In the genomic region with DNA sequence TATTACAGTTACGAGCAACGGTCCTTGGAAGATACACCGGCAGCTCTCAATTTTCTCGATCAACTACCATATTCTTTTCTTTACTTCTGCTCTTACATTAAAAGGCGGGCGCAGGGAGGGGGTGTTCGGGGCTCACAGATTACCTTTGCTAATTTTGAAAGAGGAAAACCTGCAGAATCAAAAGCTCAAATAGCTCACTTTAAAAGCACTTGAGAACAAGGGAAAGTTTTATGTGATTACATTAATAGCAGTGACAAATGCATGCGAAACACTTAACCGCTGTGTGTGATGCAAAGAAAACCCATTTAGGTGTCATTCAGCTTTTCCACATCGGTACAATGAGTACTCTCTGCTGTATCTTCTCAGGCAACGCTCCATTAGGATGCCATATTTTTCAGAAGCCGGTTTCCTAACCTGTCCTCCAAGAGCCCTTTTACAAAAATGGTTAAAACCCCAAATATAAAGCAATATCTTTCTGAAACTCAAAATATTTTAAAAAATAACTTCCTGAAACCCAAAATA, we compare ENCODE assay signal across 20 mouse cellular contexts.
"Had no signal": no experiment of that assay in that cellular context is flagged by ENCODE, and none has a peak within 500 bp of the region (broad histone marks: within the 10 kb centered on the region; RNA-seq: fewer than 3 reads in every experiment).

No protein-coding gene starts in this region.

- H3K36me3 ChIP-seq: kidney, embryonic 15.5 days; limb, embryonic 12.5 days; limb, embryonic 15.5 days; midbrain, embryonic 10.5 days; midbrain, embryonic 13.5 days had no signal

- ATAC-seq: liver, postnatal 0 days; lung, postnatal 0 days; midbrain, embryonic 13.5 days; midbrain, embryonic 16.5 days had no signal

- H3K4me1 ChIP-seq: limb, embryonic 15.5 days; megakaryocyte, embryonic 14.5 days; midbrain, embryonic 10.5 days; midbrain, embryonic 13.5 days had no signal

- H3K27me3 ChIP-seq: kidney, embryonic 15.5 days; limb, embryonic 12.5 days; limb, embryonic 15.5 days; megakaryocyte, embryonic 14.5 days; midbrain, embryonic 13.5 days had no signal

- H3K9ac ChIP-seq: kidney, embryonic 15.5 days; limb, embryonic 12.5 days; limb, embryonic 15.5 days; liver, embryonic 14.5 days; liver, postnatal 0 days; lung, embryonic 14.5 days; midbrain, embryonic 13.5 days had no signal

- DNase-seq: kidney, postnatal 10 days; kidney, postnatal 36 days; layer of hippocampus, postnatal 36 days; liver, postnatal 0 days; lung, embryonic 14.5 days; lung, postnatal 36 days; thymus, adult 18-20 months; thymus, postnatal 36 days had no signal

- H3K4me2 ChIP-seq: kidney, embryonic 15.5 days; limb, embryonic 12.5 days; limb, embryonic 15.5 days; liver, embryonic 11.5 days; lung, embryonic 14.5 days; midbrain, embryonic 13.5 days had no signal

- H3K9me3 ChIP-seq: kidney, embryonic 15.5 days; limb, embryonic 12.5 days; limb, embryonic 15.5 days; midbrain, embryonic 10.5 days; midbrain, embryonic 13.5 days had no signal

- H3K27ac ChIP-seq: kidney, embryonic 15.5 days; left cerebral cortex, adult 2 months; limb, embryonic 12.5 days; limb, embryonic 15.5 days; liver, embryonic 14.5 days; midbrain, embryonic 10.5 days; midbrain, embryonic 13.5 days had no signal

- H3K4me3 ChIP-seq: kidney, embryonic 15.5 days; left cerebral cortex, adult 2 months; limb, embryonic 12.5 days; limb, embryonic 15.5 days; megakaryocyte, embryonic 14.5 days; midbrain, embryonic 10.5 days; midbrain, embryonic 13.5 days; myocyte had no signal
